Mouse (Mus musculus): Measurements from ENCODE around the gene Ddx55. TPM values are rescaled to one million over a fixed set of nuclear protein-coding genes. Genes with fewer than 3 reads are reported as not detected.
A peak's percentile ranks its signal among the peaks of the same experiment; 100 is the strongest.

Ddx55 gene
- polyA plus RNA-seq (2015; fragmentation: Nextera tagmentation; extraction: Ambion mirVana), result 26.4 and 27.5 TPM in 2 replicates

GRCm38 (mm10) chr5:124552558-124553307, at the start of gene Ddx55:
TSS of gene Ddx55 (plus strand) at chr5:124552864.
- peak within 1 kb of the TSS; percentile 89 for H3K9ac ChIP-seq
- peak within 1 kb of the TSS; percentile 93 for H3K4me3 ChIP-seq
- peaks cover 47% of the 10 kb centered on the region for H3K36me3 ChIP-seq
- H3K9me3 ChIP-seq, result no peaks in the 10 kb centered on the region
- peak within 1 kb of the TSS; percentile 91 for H3K27ac ChIP-seq
- H3K4me2 ChIP-seq, result peak within 1 kb of the TSS; percentile 80
- H3K27me3 ChIP-seq, result no peaks in the 10 kb centered on the region
- ATAC-seq (ENCODE audit: low FRiP score), result peak; percentile 92
- WGBS, result under 1% methylated on average over 63 of the region's 66 CpGs
- peaks cover 18% of the 10 kb centered on the region for H3K4me1 ChIP-seq (replicated peaks)

- H3K9ac ChIP-seq, result no peak overlapping the region
- H3K9me3 ChIP-seq, result no peaks in the 10 kb centered on the region
- no peak overlapping the region for H3K4me2 ChIP-seq
- no peak overlapping the region for H3K27ac ChIP-seq
- H3K4me3 ChIP-seq, result no peak overlapping the region
- H3K27me3 ChIP-seq, result no peaks in the 10 kb centered on the region
- H3K4me1 ChIP-seq (replicated peaks), result peaks cover 11% of the 10 kb centered on the region; the same call in 1 of the 2 replicates
- 70% methylated on average over 14 of the region's 14 CpGs for WGBS
- ATAC-seq (ENCODE audit: low FRiP score), result no peak
- H3K36me3 ChIP-seq, result peaks cover 32% of the 10 kb centered on the region
These were observed 48.9 kb upstream of the Ddx55 start for GRCm38 (mm10) chr5:124503742-124504141.

- 95% methylated on average over 4 of the region's 4 CpGs for WGBS
These were observed 47.4 kb upstream of the Ddx55 start for GRCm38 (mm10) chr5:124505235-124505634.

GRCm38 (mm10) chr5:124506731-124507359, 45.8 kb upstream of the Ddx55 start:
- Histone ChIP-seq H3K9me3 (no peaks in the 10 kb centered on the region), H3K27ac (no peak overlapping the region), H3K9ac (no peak overlapping the region), H3K36me3 (peaks cover 22% of the 10 kb centered on the region), H3K4me3 (no peak overlapping the region), H3K4me2 (no peak overlapping the region), H3K27me3 (no peaks in the 10 kb centered on the region), H3K4me1 (replicated peaks) (peaks cover 7% of the 10 kb centered on the region; the same call in 1 of the 2 replicates)
- WGBS, result 80% methylated on average over 10 of the region's 10 CpGs
- no peak for ATAC-seq (ENCODE audit: low FRiP score)

More at GRCm38 (mm10) chr5:124505235-124505634, 47.4 kb upstream of the Ddx55 start:
- Histone ChIP-seq H3K36me3 (peaks cover 32% of the 10 kb centered on the region), H3K9me3 (no peaks in the 10 kb centered on the region), H3K4me1 (replicated peaks) (peaks cover 7% of the 10 kb centered on the region; the same call in 1 of the 2 replicates), H3K27me3 (no peaks in the 10 kb centered on the region), H3K4me2 (no peak overlapping the region), H3K27ac (no peak overlapping the region), H3K4me3 (no peak overlapping the region), H3K9ac (no peak overlapping the region)
- no peak for ATAC-seq (ENCODE audit: low FRiP score)

DNA sequence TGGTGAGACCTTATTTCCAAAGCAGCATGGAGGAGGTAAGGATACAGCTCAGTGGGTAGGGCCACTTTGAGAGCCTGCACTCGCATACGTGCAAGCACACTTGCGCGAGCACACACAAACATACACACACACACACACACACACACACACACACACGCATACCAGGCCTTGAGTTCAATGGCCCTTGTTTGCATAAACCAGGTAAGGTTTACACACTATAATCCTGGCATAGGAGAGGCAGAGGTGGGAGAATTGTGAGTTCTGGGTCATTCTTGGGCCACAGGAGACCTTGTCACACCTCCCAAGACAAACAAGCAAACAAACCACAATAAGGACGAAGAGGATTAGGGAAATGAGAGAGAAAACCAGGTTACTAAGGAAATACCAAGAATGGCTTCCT, 43.5 kb upstream of the Ddx55 start:
- Histone ChIP-seq H3K27ac (no peak overlapping the region), H3K4me2 (no peak overlapping the region), H3K36me3 (peaks cover 23% of the 10 kb centered on the region), H3K4me1 (replicated peaks) (peaks cover 7% of the 10 kb centered on the region; the same call in 1 of the 2 replicates), H3K4me3 (no peak overlapping the region), H3K9ac (no peak overlapping the region), H3K27me3 (no peaks in the 10 kb centered on the region), H3K9me3 (no peaks in the 10 kb centered on the region)
- no peak for ATAC-seq (ENCODE audit: low FRiP score)
- 90% methylated on average over 6 of the region's 6 CpGs for WGBS

GRCm38 (mm10) chr5:124509742-124510237, 42.9 kb upstream of the Ddx55 start:
- Histone ChIP-seq H3K4me1 (replicated peaks) (peaks cover 7% of the 10 kb centered on the region; the same call in 1 of the 2 replicates), H3K4me3 (no peak overlapping the region), H3K36me3 (peaks cover 25% of the 10 kb centered on the region), H3K27me3 (no peaks in the 10 kb centered on the region), H3K9ac (no peak overlapping the region), H3K9me3 (no peaks in the 10 kb centered on the region), H3K27ac (no peak overlapping the region), H3K4me2 (no peak overlapping the region)
- 79% methylated on average over 12 of the region's 12 CpGs for WGBS
- ATAC-seq (ENCODE audit: low FRiP score), result no peak

- Histone ChIP-seq H3K36me3 (peaks cover 22% of the 10 kb centered on the region), H3K27me3 (no peaks in the 10 kb centered on the region), H3K4me2 (no peak overlapping the region), H3K4me3 (no peak overlapping the region), H3K27ac (no peak overlapping the region), H3K9ac (no peak overlapping the region), H3K9me3 (no peaks in the 10 kb centered on the region), H3K4me1 (replicated peaks) (peaks cover 7% of the 10 kb centered on the region; the same call in 1 of the 2 replicates)
- no peak for ATAC-seq (ENCODE audit: low FRiP score)
- 90% methylated on average over 10 of the region's 10 CpGs for WGBS
These were observed 42.1 kb upstream of the Ddx55 start for GRCm38 (mm10) chr5:124510536-124511050.

- Histone ChIP-seq H3K27me3 (no peaks in the 10 kb centered on the region), H3K4me1 (replicated peaks) (peaks cover 7% of the 10 kb centered on the region), H3K36me3 (peaks cover 18% of the 10 kb centered on the region), H3K4me3 (no peak overlapping the region), H3K27ac (no peak overlapping the region), H3K9me3 (no peaks in the 10 kb centered on the region), H3K4me2 (no peak overlapping the region), H3K9ac (no peak overlapping the region)
- 86% methylated on average over 5 of the region's 5 CpGs for WGBS
- ATAC-seq (ENCODE audit: low FRiP score), result no peak
These were observed 36.9 kb upstream of the Ddx55 start for GRCm38 (mm10) chr5:124515789-124516188.

GRCm38 (mm10) chr5:124518648-124519047, 34.0 kb upstream of the Ddx55 start:
- peaks cover 15% of the 10 kb centered on the region for H3K36me3 ChIP-seq
- no peak for ATAC-seq (ENCODE audit: low FRiP score)
- 42% methylated on average over 10 of the region's 10 CpGs for WGBS
- H3K4me3 ChIP-seq, result no peak overlapping the region
- H3K4me1 ChIP-seq (replicated peaks), result peaks cover 7% of the 10 kb centered on the region
- H3K27me3 ChIP-seq, result no peaks in the 10 kb centered on the region
- H3K4me2 ChIP-seq, result no peak overlapping the region
- H3K27ac ChIP-seq, result no peak overlapping the region
- H3K9ac ChIP-seq, result no peak overlapping the region
- H3K9me3 ChIP-seq, result no peaks in the 10 kb centered on the region

DNA sequence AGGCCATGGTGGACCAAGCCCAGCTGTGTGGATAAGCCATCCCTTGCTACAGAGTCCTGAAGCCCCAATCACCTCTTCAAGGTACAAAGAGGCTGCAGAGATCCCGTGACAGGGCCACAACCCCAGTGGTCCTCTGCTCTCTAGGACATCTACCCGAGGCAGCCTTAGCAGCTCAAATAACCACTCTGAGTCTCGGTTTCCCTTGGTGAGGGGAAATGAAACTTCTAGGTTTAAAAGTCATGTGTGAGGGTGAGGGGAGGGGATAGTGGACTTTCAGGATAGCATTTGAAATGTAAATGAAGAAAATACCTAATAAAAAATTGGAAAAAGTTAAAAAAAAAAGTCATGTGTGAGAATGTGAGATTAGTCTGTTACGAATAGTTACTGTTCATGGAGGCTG, 31.1 kb upstream of the Ddx55 start:
- Histone ChIP-seq H3K27me3 (no peaks in the 10 kb centered on the region), H3K4me1 (replicated peaks) (peaks cover 7% of the 10 kb centered on the region), H3K4me2 (no peak overlapping the region), H3K9me3 (no peaks in the 10 kb centered on the region), H3K9ac (no peak overlapping the region), H3K4me3 (no peak overlapping the region), H3K36me3 (peaks cover 6% of the 10 kb centered on the region), H3K27ac (no peak overlapping the region)
- 89% methylated on average over 4 of the region's 4 CpGs for WGBS
- no peak for ATAC-seq (ENCODE audit: low FRiP score)

DNA sequence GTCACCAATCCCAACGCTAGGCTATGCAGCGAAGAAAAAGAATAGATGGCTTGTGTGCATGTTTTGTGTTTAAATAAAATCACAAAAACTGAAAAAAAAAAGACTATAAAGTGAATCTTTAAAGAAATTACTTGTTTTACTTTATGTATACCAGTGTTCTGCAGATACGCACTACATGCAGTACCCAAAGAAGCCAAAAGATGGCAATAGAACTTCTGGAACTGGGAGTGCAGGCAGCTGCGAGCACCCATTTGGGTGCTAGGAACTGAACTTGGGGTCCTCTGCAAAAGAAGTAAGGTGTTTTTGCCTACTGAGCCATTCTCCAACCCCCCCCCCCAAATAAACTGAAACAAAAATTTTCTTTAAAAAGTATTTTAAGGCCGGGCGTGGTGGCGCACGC, 29.6 kb upstream of the Ddx55 start:
- Histone ChIP-seq H3K36me3 (peaks cover 6% of the 10 kb centered on the region), H3K4me1 (replicated peaks) (peaks cover 8% of the 10 kb centered on the region), H3K9ac (no peak overlapping the region), H3K27me3 (no peaks in the 10 kb centered on the region), H3K4me2 (no peak overlapping the region), H3K27ac (no peak overlapping the region), H3K9me3 (no peaks in the 10 kb centered on the region), H3K4me3 (no peak overlapping the region)
- no peak for ATAC-seq (ENCODE audit: low FRiP score)
- 96% methylated on average over 8 of the region's 8 CpGs for WGBS

DNA sequence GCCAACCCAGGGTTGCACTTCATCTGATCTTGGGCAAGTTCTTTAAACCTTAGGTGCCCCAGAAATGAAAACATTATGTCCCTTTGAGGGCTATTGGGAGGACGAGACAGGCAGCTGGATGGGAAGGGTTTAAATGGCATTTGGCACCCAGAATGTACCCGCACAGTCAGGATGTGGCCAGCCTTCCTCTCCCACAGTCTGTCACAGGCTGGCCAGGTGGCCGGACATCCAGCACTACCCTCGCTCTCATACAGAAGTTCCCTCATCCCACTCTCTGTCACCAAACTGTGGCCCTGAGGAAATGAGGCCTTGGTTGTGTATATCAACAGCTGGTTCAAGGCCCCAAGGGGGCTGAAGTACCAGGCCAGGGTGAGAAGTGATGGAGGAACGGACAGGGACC, 27.7 kb upstream of the Ddx55 start:
- ATAC-seq (ENCODE audit: low FRiP score), result no peak
- WGBS, result 95% methylated on average over 5 of the region's 5 CpGs
- H3K27ac ChIP-seq, result no peak overlapping the region

More for the DNA sequence above, 27.7 kb upstream of the Ddx55 start:
- H3K9me3 ChIP-seq, result no peaks in the 10 kb centered on the region
- H3K27me3 ChIP-seq, result no peaks in the 10 kb centered on the region
- no peak overlapping the region for H3K4me2 ChIP-seq
- peaks cover 6% of the 10 kb centered on the region for H3K36me3 ChIP-seq
- peaks cover 20% of the 10 kb centered on the region for H3K4me1 ChIP-seq (replicated peaks)
- no peak overlapping the region for H3K9ac ChIP-seq
- no peak overlapping the region for H3K4me3 ChIP-seq
